Mouse (Mus musculus) stomach, postnatal 0 days (tissue): ENCODE measurements at regions not wholly inside any gene's neighbourhood (a gene's known extent, or its start where the extent isn't known, plus 50 kb on each side); places are given as distances from the start of the nearest gene placed in this dataset.

Experiments used
- CTCF ChIP-seq: IDR thresholded peaks from 2 replicates; pipeline ENCODE4 v1.5.1; 2016; ENCODE audit warnings: antibody characterized with exemption, low read depth, mild to moderate bottlenecking, moderate library complexity
- EP300 ChIP-seq: optimal IDR thresholded peaks from 2 replicates; pipeline ENCODE3; 2016; ENCODE audit warnings: antibody characterized with exemption

DNA sequence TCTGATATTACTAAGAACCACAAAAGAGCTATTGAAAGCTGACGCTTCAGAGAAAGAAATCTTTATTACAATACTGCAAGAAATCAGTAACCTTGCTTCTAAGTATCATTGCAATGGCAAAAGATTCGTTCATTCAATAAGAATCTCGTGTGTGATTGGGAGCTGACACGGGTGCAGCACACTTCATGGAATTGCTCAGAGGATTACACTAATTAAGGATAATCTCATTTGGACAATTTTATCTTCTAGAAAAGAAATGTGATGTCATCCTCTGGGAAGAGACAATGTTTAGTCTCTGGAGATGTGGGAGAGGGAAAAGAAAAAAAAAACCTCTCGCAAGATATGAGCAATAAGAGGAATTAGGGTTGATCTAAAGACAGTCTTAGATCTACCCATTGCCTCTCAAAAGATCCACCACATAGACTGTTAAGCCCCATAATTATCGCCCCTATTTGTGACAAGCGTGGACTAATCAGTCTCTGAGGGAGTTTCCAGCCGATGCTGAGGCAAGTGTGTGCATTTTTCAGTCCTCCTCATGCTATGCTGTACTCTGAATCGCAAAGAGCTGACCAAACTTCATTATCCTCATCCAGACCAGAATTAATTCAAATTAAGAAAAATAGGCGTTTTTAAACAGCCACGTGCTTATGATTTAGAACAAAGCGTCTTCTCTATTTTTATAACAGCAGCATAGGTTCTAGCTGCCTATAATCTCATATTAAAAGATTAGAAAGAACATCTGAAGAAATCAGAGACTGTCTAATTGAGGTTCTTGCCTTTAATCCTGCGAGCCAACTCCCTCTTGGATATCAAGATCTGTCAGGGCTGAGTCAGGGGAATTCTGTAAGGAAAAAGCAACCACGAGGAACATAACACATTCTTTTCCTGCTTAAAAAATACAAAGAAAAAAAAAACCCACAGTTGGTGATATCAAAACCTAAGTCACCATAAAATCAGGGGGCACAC lies 271.1 kb upstream of the Ednrb start:
- TF ChIP-seq CTCF (no peak), EP300 (no peak)
